Mouse (Mus musculus) small intestine, adult 2 months (tissue): ENCODE data around the gene Lcmt1. TPM values are rescaled to one million over a fixed set of nuclear protein-coding genes. Genes with fewer than 3 reads are reported as not detected.

Experiments
- H3K27ac ChIP-seq: fragments of 200-500 bp; 2 replicates; pipeline ENCODE4 v1.5.1; 2012; ENCODE audit warnings: low read depth, low read length, control low read depth, inconsistent platforms; ENCODE audit not compliant: insufficient read depth
- H3K27me3 ChIP-seq: fragments of 200-500 bp; 2 replicates; pipeline ENCODE4 v1.6.1; 2012; ENCODE audit warnings: mild to moderate bottlenecking, moderate library complexity, low read length, inconsistent platforms; ENCODE audit not compliant: control insufficient read depth, insufficient read depth
- H3K36me3 ChIP-seq: fragments of 200-500 bp; 2 replicates; pipeline ENCODE4 v1.6.1; 2012; ENCODE audit warnings: mild to moderate bottlenecking, low read length, control low read depth, inconsistent platforms; ENCODE audit not compliant: control insufficient read depth, insufficient read depth
- H3K4me1 ChIP-seq: fragments of 200-500 bp; 2 replicates; pipeline ENCODE4 v1.6.1; 2012; ENCODE audit warnings: low read length, inconsistent platforms, mixed read lengths; ENCODE audit not compliant: control insufficient read depth, insufficient read depth, insufficient read length
- H3K4me3 ChIP-seq: fragments of 200-500 bp; 2 replicates; pipeline ENCODE4 v1.5.1; 2012; ENCODE audit warnings: low read depth, mild to moderate bottlenecking, control low read depth, inconsistent platforms, low read length, moderate library complexity
- CTCF ChIP-seq: fragments of 200-500 bp; IDR thresholded peaks from 2 replicates; pipeline ENCODE4 v1.5.1; 2012; ENCODE audit warnings: low read depth, mild to moderate bottlenecking, control low read depth, inconsistent platforms, low read length, moderate library complexity, mixed read lengths; ENCODE audit not compliant: insufficient replicate concordance, insufficient read length; ENCODE audit errors: extremely low read depth
- POLR2A ChIP-seq: fragments of 200-500 bp; IDR thresholded peaks from 2 replicates; pipeline ENCODE4 v1.6.1; 2012; ENCODE audit warnings: low read depth, mild to moderate bottlenecking, control low read depth, inconsistent platforms, low read length, moderate library complexity
- WGBS: fragments of 180-500 bp; shearing (Covaris S2); methylation state at CpG from one replicate; pipeline ENCODE4 v1.1.7; 2018; 5-methylcytosine and 5-hydroxymethylcytosine counted together
- polyA plus RNA-seq: library from polyadenylated mRNA; depleted of rRNA; stranded (reverse); fragments of >200 nt; gene quantifications from 2 replicates; pipeline ENCODE4 v1.2.3, GENCODE M21; 2012

Gene Lcmt1
- polyA plus RNA-seq, 1 experiment: 21.5 TPM

- Histone ChIP-seq H3K27ac (no peak overlapping the region), H3K27me3 (no peaks in the 10 kb centered on the region), H3K4me1 (peaks cover 16% of the 10 kb centered on the region; the same call in 1 of the 2 replicates), H3K36me3 (no peaks in the 10 kb centered on the region), H3K4me3 (no peak overlapping the region)
- TF ChIP-seq POLR2A (no peak), CTCF (no peak)
- 26% methylated on average over 8 of the region's 8 CpGs for WGBS
Measured at GRCm38 (mm10) chr7:123453066-123453465, 83.5 kb downstream of the Lcmt1 start.

GRCm38 (mm10) chr7:123455088-123455487 lies 85.5 kb downstream of the Lcmt1 start:
- 94% methylated on average over 3 of the region's 3 CpGs for WGBS
- Histone ChIP-seq H3K36me3 (no peaks in the 10 kb centered on the region), H3K4me3 (no peak overlapping the region), H3K27ac (no peak overlapping the region), H3K4me1 (peaks cover 16% of the 10 kb centered on the region; the same call in 1 of the 2 replicates), H3K27me3 (no peaks in the 10 kb centered on the region)
- no peak for TF ChIP-seq CTCF
- no peak for TF ChIP-seq POLR2A

DNA sequence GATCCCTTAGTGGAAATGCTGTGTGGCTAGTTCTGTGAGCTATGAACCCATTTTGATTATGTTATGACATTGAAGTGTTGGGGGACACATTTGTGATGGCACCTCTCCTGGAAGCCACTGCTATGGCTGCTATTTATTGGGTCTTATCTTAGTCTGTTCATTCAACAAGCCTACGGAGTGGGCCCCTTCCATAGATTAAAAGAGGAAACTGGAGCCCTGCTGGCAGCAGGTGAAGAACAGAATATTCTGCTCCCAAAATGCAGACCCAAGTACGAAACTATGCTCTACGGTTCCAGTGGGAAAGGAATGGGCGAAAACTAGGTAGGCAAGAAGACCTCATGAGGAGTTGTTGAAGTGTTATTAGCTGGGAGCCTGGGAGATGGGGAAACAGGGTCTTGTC lies 88.7 kb downstream of the Lcmt1 start:
- TF ChIP-seq CTCF (no peak), POLR2A (no peak)

GRCm38 (mm10) chr7:123459247-123459646 lies 89.7 kb downstream of the Lcmt1 start:
- Histone ChIP-seq H3K36me3 (no peaks in the 10 kb centered on the region), H3K4me1 (peaks cover 17% of the 10 kb centered on the region), H3K27me3 (no peaks in the 10 kb centered on the region), H3K27ac (no peak overlapping the region), H3K4me3 (no peak overlapping the region)
- 67% methylated on average over 4 of the region's 4 CpGs for WGBS
- no peak for TF ChIP-seq CTCF
- no peak for TF ChIP-seq POLR2A

More for the DNA sequence above, 88.7 kb downstream of the Lcmt1 start:
- Histone ChIP-seq H3K4me3 (no peak overlapping the region), H3K36me3 (no peaks in the 10 kb centered on the region), H3K27ac (no peak overlapping the region), H3K4me1 (peaks cover 21% of the 10 kb centered on the region), H3K27me3 (no peaks in the 10 kb centered on the region)
- 78% methylated on average over 4 of the region's 4 CpGs for WGBS

- no peak overlapping the region for H3K4me3 ChIP-seq
- H3K27me3 ChIP-seq: no peaks in the 10 kb centered on the region
- TF ChIP-seq CTCF: no peak
- no peak for TF ChIP-seq POLR2A
- peaks cover 19% of the 10 kb centered on the region for H3K4me1 ChIP-seq
- no peak overlapping the region for H3K27ac ChIP-seq
- 85% methylated on average over 4 of the region's 4 CpGs for WGBS
- no peaks in the 10 kb centered on the region for H3K36me3 ChIP-seq
Measured at GRCm38 (mm10) chr7:123461316-123461715, 91.7 kb downstream of the Lcmt1 start.

- H3K4me3 ChIP-seq: no peak within 1 kb of the TSS
- H3K4me1 ChIP-seq: peaks cover 19% of the 10 kb centered on the region
- WGBS: 23% methylated on average over 9 of the region's 9 CpGs
- H3K36me3 ChIP-seq: no peaks in the 10 kb centered on the region
- no peak for TF ChIP-seq POLR2A
- TF ChIP-seq CTCF: 0 out of 2 replicates have a peak, but pooled peaks have one; percentile 24
- H3K27me3 ChIP-seq: no peaks in the 10 kb centered on the region
- H3K27ac ChIP-seq: no peak within 1 kb of the TSS
Measured at GRCm38 (mm10) chr7:123462070-123462501, 92.5 kb downstream of the Lcmt1 start, which contains the start of gene Aqp8. Gene Aqp8, plus strand, starts transcription at chr7:123462291.

GRCm38 (mm10) chr7:123463569-123463968 lies 94.0 kb downstream of the Lcmt1 start:
- whole genome bisulfite sequencing: 78% methylated on average over 4 of the region's 4 CpGs
- Histone ChIP-seq H3K27ac (no peak overlapping the region), H3K4me1 (peaks cover 13% of the 10 kb centered on the region), H3K4me3 (no peak overlapping the region), H3K36me3 (no peaks in the 10 kb centered on the region), H3K27me3 (no peaks in the 10 kb centered on the region)
- no peak for TF ChIP-seq CTCF
- no peak for TF ChIP-seq POLR2A
